Mouse (Mus musculus): ENCODE measurements around the gene Ndst2. TPM values are rescaled to one million over a fixed set of nuclear protein-coding genes. Genes with fewer than 3 reads are reported as not detected.
A peak's percentile ranks its signal among the peaks of the same experiment; 100 is the strongest.

Ndst2 gene
- polyA plus RNA-seq, 1 experiment from 2014 or later, result 35.6 TPM

DNA sequence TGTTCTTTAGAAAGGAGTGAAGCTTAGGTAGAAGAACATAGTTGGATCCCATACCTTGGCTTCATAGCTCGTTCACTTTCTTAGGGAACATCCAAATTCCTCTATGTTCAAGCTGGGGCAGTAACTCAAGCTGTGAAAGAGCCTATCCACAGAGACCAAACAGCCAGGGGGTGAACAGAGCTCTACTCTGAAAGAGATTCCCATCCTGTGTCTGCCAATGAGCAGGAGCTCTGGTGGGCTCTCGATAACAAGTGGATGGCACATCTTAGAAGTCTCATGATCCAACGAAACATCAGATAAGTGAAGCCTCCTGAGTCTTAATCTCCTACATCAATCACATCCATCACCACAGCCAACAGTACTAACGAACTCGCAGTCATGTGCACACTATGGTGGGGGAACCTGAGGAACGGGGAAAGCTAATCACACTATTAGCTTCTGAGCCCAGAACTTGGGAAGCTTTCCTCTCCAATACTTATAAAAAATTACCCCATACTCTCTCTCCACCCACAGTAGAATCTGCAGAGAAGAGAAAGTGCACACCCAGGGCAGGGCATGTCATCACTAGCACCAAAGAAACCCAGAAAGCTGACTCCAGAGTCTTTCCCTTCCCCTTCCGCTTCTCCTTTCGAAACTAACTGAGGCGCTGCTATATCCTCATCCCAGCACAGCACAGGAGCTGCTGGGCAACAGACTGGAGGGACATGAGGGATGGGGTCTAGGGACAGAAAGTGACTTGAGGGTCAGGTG, 3.3 kb downstream of the Ndst2 start:
- no peak for TF ChIP-seq CTCF (IDR thresholded peaks at IDR 0.05; ENCODE audit: low read depth)
- Histone ChIP-seq H3K4me3 (ENCODE audit: low read depth, low read length) (no peak overlapping the region), H3K36me3 (ENCODE audit: insufficient read depth) (peaks cover 73% of the 10 kb centered on the region), H3K27me3 (ENCODE audit: insufficient read depth, low read length) (no peaks in the 10 kb centered on the region), H3K9me3 (ENCODE audit: low read depth, low read length) (no peaks in the 10 kb centered on the region), H3K4me1 (ENCODE audit: insufficient read depth) (peaks cover 4% of the 10 kb centered on the region; the same call in 1 of the 2 replicates), H3K4me2 (no peak overlapping the region), H3K27ac (ENCODE audit: low read depth) (no peak overlapping the region), H3K9ac (no peak overlapping the region)
- no peak for DNase-seq
- 78% methylated on average over 9 of the region's 9 CpGs for WGBS
- no peak for ATAC-seq (ENCODE audit: insufficient read depth)

DNA sequence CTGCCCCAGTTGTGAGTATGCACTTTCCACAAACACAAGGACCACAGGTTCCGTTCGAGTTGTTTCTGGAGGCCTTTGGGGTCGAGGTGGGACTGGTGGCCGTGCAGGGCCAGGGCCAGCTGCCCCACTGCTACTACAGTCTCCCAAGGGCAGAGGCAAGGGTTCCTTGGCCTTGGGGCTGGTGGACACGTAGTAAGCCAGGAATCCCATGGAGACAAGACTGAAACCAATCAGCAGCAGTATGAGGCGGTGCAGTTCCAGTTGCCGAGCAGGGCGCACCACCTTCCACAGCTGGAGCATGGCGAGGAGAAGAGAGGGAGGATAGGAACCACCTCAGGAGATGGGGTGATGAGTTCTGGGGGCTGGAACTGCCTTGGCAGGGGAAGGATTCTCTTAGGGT, 4.5 kb downstream of the Ndst2 start:
- DNase-seq (no peak), ATAC-seq (ENCODE audit: insufficient read depth) (no peak)
- 90% methylated on average over 9 of the region's 9 CpGs for WGBS
- no peaks in the 10 kb centered on the region for H3K9me3 ChIP-seq (ENCODE audit: low read depth, low read length)
- peaks cover 75% of the 10 kb centered on the region for H3K36me3 ChIP-seq (ENCODE audit: insufficient read depth)
- H3K27ac ChIP-seq (ENCODE audit: low read depth), result no peak overlapping the region
- H3K4me2 ChIP-seq, result no peak overlapping the region
- no peak overlapping the region for H3K4me3 ChIP-seq (ENCODE audit: low read depth, low read length)
- TF ChIP-seq CTCF (IDR thresholded peaks at IDR 0.05; ENCODE audit: low read depth), result no peak
- H3K4me1 ChIP-seq (ENCODE audit: insufficient read depth), result 0 out of 2 replicates have a peak, but pooled peaks cover under 1% of the 10 kb centered on the region
- no peak overlapping the region for H3K9ac ChIP-seq
- no peaks in the 10 kb centered on the region for H3K27me3 ChIP-seq (ENCODE audit: insufficient read depth, low read length)

DNA sequence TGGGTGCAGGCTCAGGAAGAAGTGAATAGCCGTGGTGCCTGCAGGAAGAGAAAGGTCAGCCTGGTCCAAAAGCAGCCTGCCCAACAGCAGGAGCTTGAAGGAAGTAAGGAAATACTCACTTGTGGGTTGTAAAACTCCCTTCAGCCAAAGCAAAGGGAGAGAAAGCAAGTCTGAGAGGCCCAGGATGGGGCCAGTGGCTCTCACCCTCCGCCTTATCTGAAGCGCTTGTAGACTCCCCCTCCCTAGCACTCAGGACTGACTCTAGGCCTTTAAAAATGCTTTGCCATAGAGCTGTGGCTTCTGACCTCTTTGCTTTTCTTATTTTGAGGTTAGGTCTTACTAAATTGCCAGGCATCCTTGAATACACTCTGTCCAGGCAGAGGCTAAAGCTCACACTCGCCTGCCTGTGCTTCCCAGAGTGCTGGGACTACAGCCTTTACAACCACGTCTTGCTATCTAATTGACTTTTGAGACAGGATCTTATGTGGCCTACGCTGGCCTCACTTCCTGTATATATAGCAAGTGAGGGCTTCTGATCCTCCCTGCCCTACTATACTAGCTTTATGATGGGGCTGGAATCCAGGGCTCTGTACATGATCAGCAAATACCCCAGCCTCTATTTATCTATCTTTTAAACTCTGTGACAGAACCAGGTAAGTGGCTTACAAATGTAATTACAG, 8.6 kb downstream of the Ndst2 start:
- Histone ChIP-seq H3K9ac (no peak overlapping the region), H3K36me3 (ENCODE audit: insufficient read depth) (peaks cover 99% of the 10 kb centered on the region), H3K27me3 (ENCODE audit: insufficient read depth, low read length) (no peaks in the 10 kb centered on the region), H3K4me2 (no peak overlapping the region), H3K9me3 (ENCODE audit: low read depth, low read length) (no peaks in the 10 kb centered on the region), H3K4me1 (ENCODE audit: insufficient read depth) (no peaks in the 10 kb centered on the region), H3K27ac (ENCODE audit: low read depth) (no peak overlapping the region), H3K4me3 (ENCODE audit: low read depth, low read length) (no peak overlapping the region)
- DNase-seq, result no peak
- ATAC-seq (ENCODE audit: insufficient read depth), result no peak
- TF ChIP-seq CTCF (IDR thresholded peaks at IDR 0.05; ENCODE audit: low read depth), result no peak
- 58% methylated on average over 6 of the region's 6 CpGs for WGBS

- ATAC-seq (ENCODE audit: insufficient read depth) (0 out of 2 replicates have a peak, but pooled peaks have one; percentile 26), DNase-seq (peak; percentile 88)
- Histone ChIP-seq H3K36me3 (ENCODE audit: insufficient read depth) (peaks cover 99% of the 10 kb centered on the region), H3K27me3 (ENCODE audit: insufficient read depth, low read length) (no peaks in the 10 kb centered on the region), H3K4me3 (ENCODE audit: low read depth, low read length) (no peak overlapping the region), H3K9me3 (ENCODE audit: low read depth, low read length) (no peaks in the 10 kb centered on the region), H3K9ac (no peak overlapping the region), H3K27ac (ENCODE audit: low read depth) (no peak overlapping the region), H3K4me2 (no peak overlapping the region), H3K4me1 (ENCODE audit: insufficient read depth) (no peaks in the 10 kb centered on the region)
- WGBS, result 19% methylated on average over 5 of the region's 5 CpGs
- peak; percentile 89 for TF ChIP-seq CTCF (IDR thresholded peaks at IDR 0.05; ENCODE audit: low read depth)
Observed at GRCm38 (mm10) chr14:20724043-20724442, 10.3 kb downstream of the Ndst2 start.

DNA sequence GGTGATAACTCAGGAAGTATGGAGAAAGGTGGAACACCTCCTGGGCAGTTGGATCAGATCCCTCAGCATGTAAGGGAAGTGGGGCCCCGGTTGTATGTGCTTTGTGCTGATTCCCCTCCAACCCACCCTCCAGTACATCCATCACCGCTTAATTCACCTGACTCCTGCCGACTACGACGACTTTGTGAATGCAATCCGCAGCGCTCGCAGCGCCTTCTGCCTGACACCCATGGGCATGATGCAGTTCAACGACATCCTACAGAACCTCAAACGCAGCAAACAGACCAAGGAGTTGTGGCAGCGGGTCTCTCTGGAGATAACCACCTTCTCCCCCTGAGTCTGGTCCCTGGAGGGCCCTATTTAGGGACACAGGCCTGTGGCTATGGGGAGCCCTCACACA, 11.4 kb downstream of the Ndst2 start:
- Histone ChIP-seq H3K9me3 (ENCODE audit: low read depth, low read length) (no peaks in the 10 kb centered on the region), H3K4me1 (ENCODE audit: insufficient read depth) (no peaks in the 10 kb centered on the region), H3K4me3 (ENCODE audit: low read depth, low read length) (no peak overlapping the region), H3K27ac (ENCODE audit: low read depth) (no peak overlapping the region), H3K4me2 (no peak overlapping the region), H3K9ac (no peak overlapping the region), H3K36me3 (ENCODE audit: insufficient read depth) (peaks cover 99% of the 10 kb centered on the region), H3K27me3 (ENCODE audit: insufficient read depth, low read length) (no peaks in the 10 kb centered on the region)
- DNase-seq (no peak), ATAC-seq (ENCODE audit: insufficient read depth) (no peak)
- 87% methylated on average over 12 of the region's 12 CpGs for WGBS
- TF ChIP-seq CTCF (IDR thresholded peaks at IDR 0.05; ENCODE audit: low read depth), result no peak

- peak; percentile 31; the same call in 1 of the 2 replicates for ATAC-seq (ENCODE audit: insufficient read depth)
- Histone ChIP-seq H3K36me3 (ENCODE audit: insufficient read depth) (peaks cover 99% of the 10 kb centered on the region), H3K27ac (ENCODE audit: low read depth) (no peak overlapping the region), H3K9me3 (ENCODE audit: low read depth, low read length) (no peaks in the 10 kb centered on the region), H3K4me3 (ENCODE audit: low read depth, low read length) (no peak overlapping the region), H3K4me1 (ENCODE audit: insufficient read depth) (no peaks in the 10 kb centered on the region), H3K9ac (no peak overlapping the region), H3K4me2 (no peak overlapping the region), H3K27me3 (ENCODE audit: insufficient read depth, low read length) (no peaks in the 10 kb centered on the region)
- 95% methylated on average over 4 of the region's 4 CpGs for WGBS
- no peak for TF ChIP-seq CTCF (IDR thresholded peaks at IDR 0.05; ENCODE audit: low read depth)
- no peak for DNase-seq
Observed at GRCm38 (mm10) chr14:20721371-20721770, 13.0 kb downstream of the Ndst2 start.

DNA sequence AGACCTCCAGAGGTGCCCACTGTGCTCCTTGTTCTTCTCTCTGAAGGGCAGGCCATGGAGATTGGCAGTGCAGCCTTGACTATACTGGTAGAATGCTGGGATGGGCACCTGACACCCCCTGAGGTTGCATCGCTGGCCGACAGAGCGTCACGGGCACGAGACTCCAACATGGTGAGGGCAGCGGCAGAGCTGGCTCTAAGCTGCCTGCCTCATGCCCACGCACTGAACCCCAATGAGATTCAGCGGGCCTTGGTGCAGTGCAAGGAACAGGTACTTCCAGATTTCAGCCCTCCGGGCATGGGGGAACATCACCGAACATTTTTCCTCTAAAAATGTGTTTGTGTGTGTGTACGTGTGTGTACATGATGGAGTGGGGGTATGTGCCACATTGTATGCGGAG, 14.6 kb downstream of the Ndst2 start:
- no peak for TF ChIP-seq CTCF (IDR thresholded peaks at IDR 0.05; ENCODE audit: low read depth)
- DNase-seq (no peak), ATAC-seq (ENCODE audit: insufficient read depth) (no peak)
- H3K36me3 ChIP-seq (ENCODE audit: insufficient read depth), result peaks cover 98% of the 10 kb centered on the region
- no peak overlapping the region for H3K4me2 ChIP-seq
- H3K4me1 ChIP-seq (ENCODE audit: insufficient read depth), result no peaks in the 10 kb centered on the region
- no peaks in the 10 kb centered on the region for H3K9me3 ChIP-seq (ENCODE audit: low read depth, low read length)
- H3K4me3 ChIP-seq (ENCODE audit: low read depth, low read length), result no peak overlapping the region
- no peak overlapping the region for H3K9ac ChIP-seq
- no peaks in the 10 kb centered on the region for H3K27me3 ChIP-seq (ENCODE audit: insufficient read depth, low read length)
- no peak overlapping the region for H3K27ac ChIP-seq (ENCODE audit: low read depth)
- 89% methylated on average over 12 of the region's 12 CpGs for WGBS
